Mouse (Mus musculus) frontal cortex, adult 2 months (tissue): Measurements from ENCODE around the gene Slc12a7. TPM values are rescaled to one million over a fixed set of nuclear protein-coding genes. Genes with fewer than 3 reads are reported as not detected.

Source experiments
- polyA plus RNA-seq: library from polyadenylated mRNA; depleted of rRNA; stranded (reverse); fragments of >200 nt; gene quantifications from 2 replicates; pipeline ENCODE4 v1.2.3, GENCODE M21; 2012; rRNA removed

The Slc12a7 gene
- polyA plus RNA-seq, 1 experiment: 6.4 TPM

Other genes with a start within 250 kb of the Slc12a7 start
- 3.5 and 4.0 TPM in 2 replicates for gene Slc6a3, start 196.3 kb upstream of the Slc12a7 start, polyA plus RNA-seq
- gene Clptm1l, start 129.1 kb upstream of the Slc12a7 start, polyA plus RNA-seq: 128 and 135 TPM in 2 replicates
- gene Tert, start 106.2 kb upstream of the Slc12a7 start, polyA plus RNA-seq: 1.3 and 3.4 TPM in 2 replicates
- gene Slc6a18, start 55.1 kb upstream of the Slc12a7 start, polyA plus RNA-seq: 0.04 TPM in 1 of 2 replicates, not detected in the other
- 0.18 and 0.32 TPM in 2 replicates for gene Slc6a19, start 28.2 kb upstream of the Slc12a7 start, polyA plus RNA-seq
- 4.7 and 5.7 TPM in 2 replicates for gene Nkd2, start 114.5 kb downstream of the Slc12a7 start, polyA plus RNA-seq
- gene Trip13, start 204.7 kb downstream of the Slc12a7 start, polyA plus RNA-seq: 0.84 and 1.2 TPM in 2 replicates
- gene Brd9, start 204.7 kb downstream of the Slc12a7 start, polyA plus RNA-seq: 114 and 124 TPM in 2 replicates
- not detected in 2 replicates for gene Zdhhc11, start 230.8 kb downstream of the Slc12a7 start, polyA plus RNA-seq